Mouse (Mus musculus) liver, embryonic 18 days (tissue): ENCODE measurements around the gene Rpn2. TPM values are rescaled to one million over a fixed set of nuclear protein-coding genes. Genes with fewer than 3 reads are reported as not detected.

Source experiments
- polyA plus RNA-seq: library from polyadenylated mRNA; depleted of rRNA; stranded (reverse); fragments of >200 nt; gene quantifications from 2 replicates; pipeline ENCODE4 v1.2.3, GENCODE M21; 2012; rRNA removed

Rpn2 gene
- 102 and 109 TPM in 2 replicates for polyA plus RNA-seq

DNA sequence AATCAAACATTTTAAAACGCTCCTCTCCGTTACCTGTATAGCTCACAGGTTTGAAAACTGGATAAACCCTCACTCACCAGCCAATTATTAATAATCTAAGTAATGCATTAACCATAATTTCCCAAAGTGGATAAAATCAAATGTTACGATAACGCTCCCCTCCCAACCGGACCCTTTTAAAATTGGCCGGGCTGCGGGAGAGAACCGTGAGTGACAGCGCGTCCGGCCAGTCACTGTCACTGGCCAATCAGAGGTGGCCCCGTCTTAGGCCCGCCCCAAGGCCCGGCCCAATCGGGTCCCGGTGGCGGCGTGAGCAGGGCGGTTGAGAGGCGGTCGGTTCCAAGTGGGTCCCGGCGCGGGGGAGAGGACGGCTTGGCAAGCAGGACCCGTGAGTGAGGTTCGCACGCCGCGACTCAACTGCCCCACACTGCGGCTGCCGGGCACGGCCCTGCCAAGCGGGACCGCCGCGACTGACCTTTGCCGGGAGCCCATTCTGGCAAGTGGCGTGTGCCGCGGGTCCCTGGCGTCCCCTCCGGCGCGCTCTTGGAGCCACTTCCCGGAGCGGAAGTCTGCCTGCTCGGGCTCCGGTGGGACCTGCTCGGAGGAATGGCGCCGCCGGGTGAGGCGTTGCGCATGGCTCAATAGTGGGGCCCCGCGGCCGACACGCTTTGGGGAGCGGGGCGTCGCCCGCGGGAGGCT lies at the start of gene Rpn2:
TSS of gene Rpn2 (plus strand) at position 301 of the 699 bp plus-strand sequence.

GRCm38 (mm10) chr2:157279416-157279800 lies 591 bp downstream of the Rpn2 start, which contains the start of gene Mroh8:
Mroh8 (minus strand) TSS chr2:157279549.

DNA sequence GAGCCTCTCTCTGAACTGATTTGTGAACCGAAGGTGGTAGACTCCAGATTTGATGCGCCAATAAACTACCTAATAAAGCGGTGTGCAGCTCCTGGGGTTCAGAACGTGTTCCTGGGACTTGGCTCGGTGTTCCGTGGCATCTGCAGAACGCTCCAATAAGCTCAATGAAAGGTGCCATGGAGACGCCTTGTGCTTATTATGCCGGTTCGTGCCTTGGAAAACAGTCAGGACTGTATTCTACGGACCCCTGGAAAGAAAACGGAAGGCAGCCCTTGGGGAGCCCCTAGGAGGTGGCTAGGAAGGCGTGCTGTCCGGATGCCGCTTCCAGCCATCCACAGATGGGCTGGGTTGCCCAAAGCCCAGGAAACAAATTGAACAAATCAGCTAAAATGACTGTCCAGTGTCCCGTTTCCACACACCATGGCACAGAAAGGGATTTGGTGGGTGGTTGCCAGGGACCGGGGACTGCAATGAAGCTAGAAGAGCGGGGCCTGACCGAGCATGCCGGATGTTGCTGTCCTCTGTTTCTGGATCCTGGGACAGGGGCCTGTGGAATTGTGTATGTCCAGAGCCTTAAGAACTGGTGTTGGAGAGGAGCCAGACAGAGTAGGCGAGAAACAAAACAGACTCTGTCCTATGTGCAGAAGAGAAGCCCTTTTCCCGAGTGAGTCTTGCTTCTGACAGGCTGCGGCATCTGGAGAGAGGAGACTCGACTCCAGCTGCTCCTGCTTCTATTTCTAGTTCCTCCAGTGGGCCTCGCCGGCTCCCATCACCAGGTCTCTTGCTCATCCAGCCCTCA lies 68.7 kb downstream of the Rpn2 start, which contains the start of gene Ghrh:
TSS of gene Ghrh (minus strand) at position 146 of the 799 bp plus-strand sequence.

GRCm38 (mm10) chr2:157367184-157367893 lies 88.5 kb downstream of the Rpn2 start, which contains the start of gene Manbal:
Manbal (plus strand) TSS chr2:157367594.

Other genes starting within 250 kb of the Rpn2 start
- 0.85 and 1.2 TPM in 2 replicates for gene Soga1, start 199.8 kb upstream of the Rpn2 start, polyA plus RNA-seq
- gene Tldc2, start 192.0 kb upstream of the Rpn2 start, polyA plus RNA-seq, result not detected in 2 replicates
- 18.8 and 20.4 TPM in 2 replicates for gene Samhd1, start 143.8 kb upstream of the Rpn2 start, polyA plus RNA-seq
- 7.8 and 8.0 TPM in 2 replicates for gene Rbl1, start 74.5 kb upstream of the Rpn2 start, polyA plus RNA-seq
- 0.10 TPM in 2 replicates for gene Mroh8, start 532 bp downstream of the Rpn2 start, polyA plus RNA-seq
- gene Ghrh, start 68.5 kb downstream of the Rpn2 start, polyA plus RNA-seq, result 0.07 TPM in 1 of 2 replicates, not detected in the other
- 16.7 and 17.3 TPM in 2 replicates for gene Manbal, start 88.6 kb downstream of the Rpn2 start, polyA plus RNA-seq
- 2.8 and 3.0 TPM in 2 replicates for gene Src, start 139.4 kb downstream of the Rpn2 start, polyA plus RNA-seq